Comparison of ENCODE assay signal across 8 mouse cellular contexts in genomic region chr16:20549161-20549560, GRCm38 (mm10). TPM values are rescaled to one million over a fixed set of nuclear protein-coding genes. Genes with fewer than 3 reads are reported as not detected.
DNase-seq lines count a peak whose midpoint lies in the region; ATAC-seq lines count a peak whose summit lies in the region.

No protein-coding gene starts in this region.

- no peak overlapping the region for H3K27ac ChIP-seq in kidney, embryonic 14.5 days (ENCODE audit: low read depth, low read length)
- peak overlapping the region; percentile 72; the same call in 1 of the 2 replicates for H3K27ac ChIP-seq in brown adipose tissue, adult 24 weeks (replicated peaks; ENCODE audit: low read depth, low read length)
- H3K27ac ChIP-seq in hindbrain, embryonic 13.5 days, result no peak overlapping the region
- H3K27ac ChIP-seq in midbrain, embryonic 13.5 days, result no peak overlapping the region

- no peak for DNase-seq in kidney, postnatal 25 days
- no peak for DNase-seq in layer of hippocampus, postnatal 25 days (ENCODE audit: extremely low spot score in 1 of 2, low spot score in 1 of 2)
- no peak for DNase-seq in urinary bladder, postnatal 36 days (ENCODE audit: low spot score in 2 of 2)
- DNase-seq in right cerebral cortex, postnatal 25 days, result no peak

- 39% methylated on average over 9 of the region's 9 CpGs for WGBS in kidney, embryonic 14.5 days
- WGBS in hindbrain, embryonic 13.5 days, result 55% methylated on average over 9 of the region's 9 CpGs
- 54% methylated on average over 9 of the region's 9 CpGs for WGBS in midbrain, embryonic 13.5 days

- peak overlapping the region; percentile 61 for H3K4me2 ChIP-seq in kidney, embryonic 14.5 days (replicated peaks; ENCODE audit: low read depth, low read length)
- peak overlapping the region; percentile 90 for H3K4me2 ChIP-seq in hindbrain, embryonic 13.5 days
- H3K4me2 ChIP-seq in midbrain, embryonic 13.5 days (replicated peaks), result peak overlapping the region; percentile 80

- H3K9me3 ChIP-seq in kidney, embryonic 14.5 days (ENCODE audit: control insufficient read depth, low read length), result no peaks in the 10 kb centered on the region
- H3K9me3 ChIP-seq in hindbrain, embryonic 13.5 days, result no peaks in the 10 kb centered on the region
- no peaks in the 10 kb centered on the region for H3K9me3 ChIP-seq in midbrain, embryonic 13.5 days

- H3K4me1 ChIP-seq in kidney, embryonic 14.5 days (ENCODE audit: control insufficient read depth, insufficient read depth, low read length), result peaks cover 11% of the 10 kb centered on the region; the same call in 1 of the 2 replicates
- H3K4me1 ChIP-seq in brown adipose tissue, adult 24 weeks (ENCODE audit: control insufficient read depth, insufficient read depth, insufficient read length, low read length), result peaks cover 3% of the 10 kb centered on the region; the same call in 1 of the 2 replicates
- H3K4me1 ChIP-seq in hindbrain, embryonic 13.5 days (replicated peaks), result peaks cover 20% of the 10 kb centered on the region
- peaks cover 18% of the 10 kb centered on the region for H3K4me1 ChIP-seq in midbrain, embryonic 13.5 days (replicated peaks)

- H3K4me3 ChIP-seq in kidney, embryonic 14.5 days (ENCODE audit: low read length), result peak overlapping the region; percentile 74
- peak overlapping the region; percentile 81 for H3K4me3 ChIP-seq in brown adipose tissue, adult 24 weeks (ENCODE audit: insufficient read depth, low read depth, low read length)
- peak overlapping the region; percentile 84 for H3K4me3 ChIP-seq in hindbrain, embryonic 13.5 days
- H3K4me3 ChIP-seq in midbrain, embryonic 13.5 days (replicated peaks), result peak overlapping the region; percentile 77

- H3K36me3 ChIP-seq in kidney, embryonic 14.5 days (ENCODE audit: control insufficient read depth, insufficient read depth, low read length), result peaks cover 56% of the 10 kb centered on the region
- peaks cover 60% of the 10 kb centered on the region for H3K36me3 ChIP-seq in hindbrain, embryonic 13.5 days
- H3K36me3 ChIP-seq in midbrain, embryonic 13.5 days, result peaks cover 58% of the 10 kb centered on the region

- H3K27me3 ChIP-seq in kidney, embryonic 14.5 days (ENCODE audit: control insufficient read depth, insufficient read depth, low read length), result no peaks in the 10 kb centered on the region
- no peaks in the 10 kb centered on the region for H3K27me3 ChIP-seq in hindbrain, embryonic 13.5 days
- no peaks in the 10 kb centered on the region for H3K27me3 ChIP-seq in midbrain, embryonic 13.5 days

- peak overlapping the region; percentile 73 for H3K9ac ChIP-seq in kidney, embryonic 14.5 days (ENCODE audit: low read depth, low read length)
- H3K9ac ChIP-seq in hindbrain, embryonic 13.5 days, result peak overlapping the region; percentile 90
- H3K9ac ChIP-seq in midbrain, embryonic 13.5 days (replicated peaks), result peak overlapping the region; percentile 79

- ATAC-seq in kidney, embryonic 14.5 days (ENCODE audit: low FRiP score, low TSS enrichment), result no peak
- ATAC-seq in hindbrain, embryonic 13.5 days (ENCODE audit: low FRiP score), result no peak
- no peak for ATAC-seq in midbrain, embryonic 13.5 days

RNA-seq across cellular contexts. Expression of gene Abcf3, which starts 0.8 kb away (rescaled TPM):
- 42.6 and 44.5 TPM in 2 replicates for polyA plus RNA-seq in kidney, embryonic 14.5 days (2014; fragmentation: Nextera tagmentation; extraction: Ambion mirVana)
- polyA plus RNA-seq in brown adipose tissue, adult 24 weeks (2012; ENCODE audit: insufficient read depth, insufficient read length, missing spikeins), result 43.3 and 44.3 TPM in 2 replicates
- 81.2 and 85.0 TPM in 2 replicates for polyA plus RNA-seq in hindbrain, embryonic 13.5 days (2015; fragmentation: Nextera tagmentation; extraction: Ambion mirVana)
- 77.6 and 79.4 TPM in 2 replicates for polyA plus RNA-seq in midbrain, embryonic 13.5 days (2015; fragmentation: Nextera tagmentation; extraction: Ambion mirVana)
- 10 to 100 TPM; 79.4 to 89.4 TPM for total RNA-seq in layer of hippocampus, postnatal 25 days (2021)

RNA-seq across cellular contexts. Expression of gene Ap2m1, which starts 13.9 kb away (rescaled TPM):
- polyA plus RNA-seq in kidney, embryonic 14.5 days (2014; fragmentation: Nextera tagmentation; extraction: Ambion mirVana), result 607 TPM in 2 replicates
- 73.6 and 86.4 TPM in 2 replicates for polyA plus RNA-seq in brown adipose tissue, adult 24 weeks (2012; ENCODE audit: insufficient read depth, insufficient read length, missing spikeins)
- polyA plus RNA-seq in hindbrain, embryonic 13.5 days (2015; fragmentation: Nextera tagmentation; extraction: Ambion mirVana), result 1,101 and 1,130 TPM in 2 replicates
- 1,112 and 1,165 TPM in 2 replicates for polyA plus RNA-seq in midbrain, embryonic 13.5 days (2015; fragmentation: Nextera tagmentation; extraction: Ambion mirVana)
- 100 to 1,000 TPM; 753 to 800 TPM for total RNA-seq in layer of hippocampus, postnatal 25 days (2021)

RNA-seq across cellular contexts. Expression of gene Dvl3, which starts 32.4 kb away (rescaled TPM):
- 29.1 and 30.5 TPM in 2 replicates for polyA plus RNA-seq in kidney, embryonic 14.5 days (2014; fragmentation: Nextera tagmentation; extraction: Ambion mirVana)
- 19.9 and 25.2 TPM in 2 replicates for polyA plus RNA-seq in brown adipose tissue, adult 24 weeks (2012; ENCODE audit: insufficient read depth, insufficient read length, missing spikeins)
- 40.7 and 43.5 TPM in 2 replicates for polyA plus RNA-seq in hindbrain, embryonic 13.5 days (2015; fragmentation: Nextera tagmentation; extraction: Ambion mirVana)
- polyA plus RNA-seq in midbrain, embryonic 13.5 days (2015; fragmentation: Nextera tagmentation; extraction: Ambion mirVana), result 44.0 and 49.1 TPM in 2 replicates
- total RNA-seq in layer of hippocampus, postnatal 25 days (2021), result 10 to 100 TPM; 57.2 to 68.3 TPM

RNA-seq across cellular contexts. Expression of gene Vwa5b2, which starts 40.1 kb away (rescaled TPM):
- 0.79 and 1.3 TPM in 2 replicates for polyA plus RNA-seq in kidney, embryonic 14.5 days (2014; fragmentation: Nextera tagmentation; extraction: Ambion mirVana)
- not detected in 2 replicates for polyA plus RNA-seq in brown adipose tissue, adult 24 weeks (2012; ENCODE audit: insufficient read depth, insufficient read length, missing spikeins)
- polyA plus RNA-seq in hindbrain, embryonic 13.5 days (2015; fragmentation: Nextera tagmentation; extraction: Ambion mirVana), result 13.1 and 14.1 TPM in 2 replicates
- polyA plus RNA-seq in midbrain, embryonic 13.5 days (2015; fragmentation: Nextera tagmentation; extraction: Ambion mirVana), result 9.9 and 11.9 TPM in 2 replicates
- 10 to 100 TPM; 22.8 to 24.2 TPM for total RNA-seq in layer of hippocampus, postnatal 25 days (2021)

RNA-seq across cellular contexts. Expression of gene Eif2b5, which starts 50.5 kb away (rescaled TPM):
- polyA plus RNA-seq in kidney, embryonic 14.5 days (2014; fragmentation: Nextera tagmentation; extraction: Ambion mirVana), result 68.6 and 115 TPM in 2 replicates
- 35.8 and 42.2 TPM in 2 replicates for polyA plus RNA-seq in brown adipose tissue, adult 24 weeks (2012; ENCODE audit: insufficient read depth, insufficient read length, missing spikeins)
- 99.5 and 100 TPM in 2 replicates for polyA plus RNA-seq in hindbrain, embryonic 13.5 days (2015; fragmentation: Nextera tagmentation; extraction: Ambion mirVana)
- polyA plus RNA-seq in midbrain, embryonic 13.5 days (2015; fragmentation: Nextera tagmentation; extraction: Ambion mirVana), result 105 and 111 TPM in 2 replicates
- 10 to 100 TPM; 46.0 to 53.3 TPM for total RNA-seq in layer of hippocampus, postnatal 25 days (2021)
